Mouse (Mus musculus): ENCODE measurements around the gene Zbtb16. TPM values are rescaled to one million over a fixed set of nuclear protein-coding genes. Genes with fewer than 3 reads are reported as not detected.

Gene Zbtb16
- polyA plus RNA-seq, 1 experiment from 2014 or later, result 2.3 TPM

GRCm38 (mm10) chr9:48735466-48736312, 100.3 kb downstream of the Zbtb16 start:
- Histone ChIP-seq H3K4me3 (ENCODE audit: low read depth, low read length) (no peak overlapping the region), H3K27ac (ENCODE audit: low read depth, low read length) (peak overlapping the region; percentile 45), H3K4me1 (ENCODE audit: control insufficient read depth, insufficient read depth, low read length) (peaks cover 66% of the 10 kb centered on the region), H3K9ac (ENCODE audit: low read length) (no peak overlapping the region), H3K27me3 (replicated peaks; ENCODE audit: control insufficient read depth, insufficient read depth, low read length) (no peaks in the 10 kb centered on the region; the same call in 1 of the 2 replicates), H3K4me2 (ENCODE audit: low read length) (no peak overlapping the region), H3K36me3 (ENCODE audit: control insufficient read depth, insufficient read depth, low read length) (no peaks in the 10 kb centered on the region), H3K9me3 (replicated peaks; ENCODE audit: control insufficient read depth, low read length) (no peaks in the 10 kb centered on the region)
- 46% methylated on average over 12 of the region's 12 CpGs for WGBS
- no peak for ATAC-seq
- no peak for DNase-seq (ENCODE audit: low spot score)

- WGBS, result 88% methylated on average over 12 of the region's 12 CpGs
- ATAC-seq, result no peak
- DNase-seq (ENCODE audit: low spot score), result no peak
- Histone ChIP-seq H3K4me2 (ENCODE audit: low read length) (no peak overlapping the region), H3K36me3 (ENCODE audit: control insufficient read depth, insufficient read depth, low read length) (no peaks in the 10 kb centered on the region), H3K9ac (ENCODE audit: low read length) (no peak overlapping the region), H3K4me1 (ENCODE audit: control insufficient read depth, insufficient read depth, low read length) (peaks cover 63% of the 10 kb centered on the region), H3K9me3 (replicated peaks; ENCODE audit: control insufficient read depth, low read length) (no peaks in the 10 kb centered on the region), H3K4me3 (ENCODE audit: low read depth, low read length) (no peak overlapping the region), H3K27me3 (replicated peaks; ENCODE audit: control insufficient read depth, insufficient read depth, low read length) (peaks cover 2% of the 10 kb centered on the region; the same call in 1 of the 2 replicates), H3K27ac (ENCODE audit: low read depth, low read length) (peak overlapping the region; percentile 45; the same call in 1 of the 2 replicates)
Observed at GRCm38 (mm10) chr9:48734725-48735465, 101.1 kb downstream of the Zbtb16 start.

- Histone ChIP-seq H3K27me3 (replicated peaks; ENCODE audit: control insufficient read depth, insufficient read depth, low read length) (peaks cover 5% of the 10 kb centered on the region; the same call in 1 of the 2 replicates), H3K36me3 (ENCODE audit: control insufficient read depth, insufficient read depth, low read length) (no peaks in the 10 kb centered on the region), H3K4me1 (ENCODE audit: control insufficient read depth, insufficient read depth, low read length) (peaks cover 66% of the 10 kb centered on the region), H3K4me2 (ENCODE audit: low read length) (no peak overlapping the region; the same call in 1 of the 2 replicates), H3K4me3 (ENCODE audit: low read depth, low read length) (no peak overlapping the region), H3K27ac (ENCODE audit: low read depth, low read length) (peak overlapping the region; percentile 30; the same call in 1 of the 2 replicates), H3K9ac (ENCODE audit: low read length) (no peak overlapping the region), H3K9me3 (replicated peaks; ENCODE audit: control insufficient read depth, low read length) (no peaks in the 10 kb centered on the region)
- WGBS, result 26% methylated on average over 13 of the region's 13 CpGs
- ATAC-seq (peak; percentile 28), DNase-seq (ENCODE audit: low spot score) (peak; percentile 90)
Observed at GRCm38 (mm10) chr9:48733817-48734544, 102.0 kb downstream of the Zbtb16 start.

GRCm38 (mm10) chr9:48733083-48733482, 102.9 kb downstream of the Zbtb16 start:
- no peak overlapping the region for H3K4me2 ChIP-seq (ENCODE audit: low read length)
- H3K4me1 ChIP-seq (ENCODE audit: control insufficient read depth, insufficient read depth, low read length), result peaks cover 75% of the 10 kb centered on the region
- H3K4me3 ChIP-seq (ENCODE audit: low read depth, low read length), result no peak overlapping the region
- H3K27ac ChIP-seq (ENCODE audit: low read depth, low read length), result peak overlapping the region; percentile 56; the same call in 1 of the 2 replicates
- WGBS, result 55% methylated on average over 6 of the region's 6 CpGs
- H3K9ac ChIP-seq (ENCODE audit: low read length), result no peak overlapping the region
- DNase-seq (ENCODE audit: low spot score), result no peak
- ATAC-seq, result no peak
- no peaks in the 10 kb centered on the region for H3K36me3 ChIP-seq (ENCODE audit: control insufficient read depth, insufficient read depth, low read length)
- peaks cover 5% of the 10 kb centered on the region; the same call in 1 of the 2 replicates for H3K27me3 ChIP-seq (replicated peaks; ENCODE audit: control insufficient read depth, insufficient read depth, low read length)
- no peaks in the 10 kb centered on the region for H3K9me3 ChIP-seq (replicated peaks; ENCODE audit: control insufficient read depth, low read length)

- no peak overlapping the region for H3K9ac ChIP-seq (ENCODE audit: low read length)
- peaks cover 69% of the 10 kb centered on the region for H3K4me1 ChIP-seq (ENCODE audit: control insufficient read depth, insufficient read depth, low read length)
- H3K36me3 ChIP-seq (ENCODE audit: control insufficient read depth, insufficient read depth, low read length), result no peaks in the 10 kb centered on the region
- H3K9me3 ChIP-seq (replicated peaks; ENCODE audit: control insufficient read depth, low read length), result no peaks in the 10 kb centered on the region
- no peak overlapping the region for H3K4me3 ChIP-seq (ENCODE audit: low read depth, low read length)
- no peak overlapping the region for H3K27ac ChIP-seq (ENCODE audit: low read depth, low read length)
- H3K4me2 ChIP-seq (ENCODE audit: low read length), result no peak overlapping the region
- H3K27me3 ChIP-seq (replicated peaks; ENCODE audit: control insufficient read depth, insufficient read depth, low read length), result peaks cover 5% of the 10 kb centered on the region; the same call in 1 of the 2 replicates
- WGBS, result 83% methylated on average over 8 of the region's 8 CpGs
- DNase-seq (ENCODE audit: low spot score) (no peak), ATAC-seq (no peak)
Observed at GRCm38 (mm10) chr9:48731651-48732536, 104.1 kb downstream of the Zbtb16 start.

GRCm38 (mm10) chr9:48730446-48730979, 105.5 kb downstream of the Zbtb16 start:
- no peak overlapping the region for H3K27ac ChIP-seq (ENCODE audit: low read depth, low read length)
- 25% methylated on average over 10 of the region's 10 CpGs for WGBS
- peaks cover 5% of the 10 kb centered on the region; the same call in 1 of the 2 replicates for H3K27me3 ChIP-seq (replicated peaks; ENCODE audit: control insufficient read depth, insufficient read depth, low read length)
- no peak overlapping the region for H3K4me2 ChIP-seq (ENCODE audit: low read length)
- no peaks in the 10 kb centered on the region for H3K36me3 ChIP-seq (ENCODE audit: control insufficient read depth, insufficient read depth, low read length)
- DNase-seq (ENCODE audit: low spot score) (peak; percentile 81), ATAC-seq (peak; percentile 49)
- H3K9ac ChIP-seq (ENCODE audit: low read length), result no peak overlapping the region
- H3K9me3 ChIP-seq (replicated peaks; ENCODE audit: control insufficient read depth, low read length), result no peaks in the 10 kb centered on the region
- no peak overlapping the region for H3K4me3 ChIP-seq (ENCODE audit: low read depth, low read length)
- peaks cover 55% of the 10 kb centered on the region for H3K4me1 ChIP-seq (ENCODE audit: control insufficient read depth, insufficient read depth, low read length)

- Histone ChIP-seq H3K27me3 (replicated peaks; ENCODE audit: control insufficient read depth, insufficient read depth, low read length) (peaks cover 5% of the 10 kb centered on the region; the same call in 1 of the 2 replicates), H3K4me2 (ENCODE audit: low read length) (no peak overlapping the region), H3K9me3 (replicated peaks; ENCODE audit: control insufficient read depth, low read length) (no peaks in the 10 kb centered on the region), H3K4me3 (ENCODE audit: low read depth, low read length) (no peak overlapping the region), H3K4me1 (ENCODE audit: control insufficient read depth, insufficient read depth, low read length) (peaks cover 45% of the 10 kb centered on the region), H3K9ac (ENCODE audit: low read length) (no peak overlapping the region), H3K27ac (ENCODE audit: low read depth, low read length) (no peak overlapping the region), H3K36me3 (ENCODE audit: control insufficient read depth, insufficient read depth, low read length) (no peaks in the 10 kb centered on the region)
- DNase-seq (ENCODE audit: low spot score) (no peak), ATAC-seq (no peak)
- 66% methylated on average over 3 of the region's 3 CpGs for WGBS
Observed at GRCm38 (mm10) chr9:48729471-48729870, 106.6 kb downstream of the Zbtb16 start.

Measured in forebrain, embryonic 14.5 days (tissue).